Mouse (Mus musculus) retina, postnatal 7 days (tissue): Measurements from ENCODE around the gene 4931414P19Rik.
"Not testable (repeated sequence)": the region's sequence is repeated elsewhere in the genome, so short reads cannot be mapped to it uniquely, and the experiment has no call there.

Experiments
- DNase-seq: peaks from one replicate; pipeline ENCODE4 v3.0.0-alpha.2; 2012; ENCODE audit warnings: low read depth, low spot score

Gene 4931414P19Rik

DNA sequence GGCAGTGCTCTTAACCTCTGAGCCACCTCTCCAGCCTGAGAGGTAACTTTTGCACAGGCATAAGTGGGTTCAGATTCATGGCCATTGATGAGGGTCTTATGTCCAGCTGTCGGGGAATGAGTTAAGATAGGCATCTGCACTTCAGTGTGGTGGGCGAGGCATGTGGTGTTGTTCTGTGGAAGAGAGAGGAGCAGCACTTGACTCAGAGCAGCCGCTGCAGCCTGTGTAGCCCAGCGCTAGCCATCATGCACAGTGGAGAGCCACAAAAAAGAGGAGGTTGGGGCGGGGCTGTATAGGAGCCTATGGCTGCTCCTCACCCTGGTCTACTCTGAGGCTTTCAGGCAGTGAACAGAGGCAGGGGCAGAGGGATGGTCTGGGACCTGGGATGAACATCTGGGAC lies 22.3 kb upstream of the 4931414P19Rik start:
- no peak for DNase-seq

DNA sequence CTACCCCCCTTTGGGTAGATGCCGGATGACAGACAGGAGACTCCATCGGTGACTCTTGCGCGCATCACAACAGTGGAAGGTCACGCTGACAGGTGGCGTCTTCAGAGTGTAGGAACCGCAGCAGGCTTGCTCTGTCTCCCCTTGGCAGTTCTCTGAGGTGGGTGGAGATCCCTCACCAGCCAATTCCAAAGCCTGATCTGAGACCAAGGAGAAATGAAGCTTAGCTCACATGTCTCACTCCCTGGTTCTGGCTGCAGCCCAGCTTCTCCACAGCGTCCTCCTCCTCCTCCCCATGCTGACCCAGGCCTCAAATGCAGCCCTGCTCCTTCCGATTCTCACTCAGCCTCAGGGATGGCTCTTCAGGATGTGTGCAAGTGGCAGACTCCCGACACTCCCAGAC lies 19.2 kb upstream of the 4931414P19Rik start:
- no peak for DNase-seq

DNA sequence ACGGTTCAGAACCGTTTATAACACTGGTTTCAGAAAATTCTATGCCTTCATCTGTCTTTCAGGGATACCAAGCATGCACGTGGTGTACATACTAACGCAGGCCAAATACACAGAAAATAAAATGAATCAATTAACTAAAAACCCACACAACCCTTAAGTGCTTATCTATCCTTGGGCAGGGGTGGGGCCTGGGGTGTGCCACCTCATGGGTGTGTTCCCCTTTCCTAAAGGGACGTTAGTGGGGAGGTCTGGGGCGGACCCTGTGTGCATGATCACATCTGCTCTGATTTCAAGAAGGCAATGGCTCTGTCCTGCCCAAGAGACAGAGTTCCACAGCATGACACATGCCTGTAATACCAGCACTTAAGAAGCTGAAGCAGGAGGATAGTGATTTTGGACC lies 17.5 kb upstream of the 4931414P19Rik start:
- DNase-seq, result no peak

DNA sequence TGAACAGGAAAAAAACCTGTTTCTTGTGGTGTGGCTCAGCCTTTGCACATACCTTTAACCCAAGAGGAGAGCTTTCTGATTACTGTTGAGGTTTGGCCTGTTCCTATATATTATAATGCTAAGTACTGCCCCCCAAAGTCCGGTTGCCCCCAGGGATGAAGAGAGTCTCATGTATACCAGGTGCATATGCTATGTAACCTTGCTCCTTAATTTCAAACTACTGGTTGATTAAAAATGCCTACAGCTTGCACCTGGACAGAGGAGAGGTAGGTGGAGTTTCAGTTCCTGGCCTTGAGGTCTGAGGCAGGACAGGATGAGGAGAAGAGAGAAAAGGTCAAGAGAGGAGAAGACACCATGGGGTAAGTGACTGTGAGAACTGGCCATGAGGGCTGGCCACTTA lies 15.3 kb upstream of the 4931414P19Rik start, which contains the start of gene Psmb11:
Psmb11 (plus strand) TSS at position 301 of the 400 bp plus-strand sequence.
- DNase-seq, result no peak

DNA sequence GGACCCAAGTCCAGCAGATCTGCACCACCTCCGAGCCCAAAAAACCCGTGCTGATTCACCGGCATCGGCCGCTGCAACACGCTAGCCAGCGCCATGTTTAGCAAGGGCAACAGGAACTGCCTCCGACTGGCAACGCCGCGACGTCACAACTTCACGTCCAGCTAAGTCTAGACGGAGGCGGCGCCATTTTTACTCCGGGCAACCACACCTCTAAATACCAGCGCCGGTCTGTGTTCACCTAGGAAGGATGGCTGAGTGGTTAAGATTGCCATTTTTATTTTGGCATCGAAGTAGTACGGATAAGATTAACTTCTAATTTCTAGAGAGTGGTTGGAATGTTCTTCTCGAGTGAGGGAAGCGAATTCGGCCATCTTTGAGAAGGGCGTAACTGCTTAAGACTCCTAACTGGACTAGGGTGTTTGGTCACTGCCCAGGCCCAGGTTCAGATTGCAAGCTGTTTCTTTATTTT lies 12.1 kb upstream of the 4931414P19Rik start, which contains the start of gene Psmb5:
Psmb5 (minus strand) TSS at position 126 of the 469 bp plus-strand sequence.
- peak; percentile 85 for DNase-seq

DNA sequence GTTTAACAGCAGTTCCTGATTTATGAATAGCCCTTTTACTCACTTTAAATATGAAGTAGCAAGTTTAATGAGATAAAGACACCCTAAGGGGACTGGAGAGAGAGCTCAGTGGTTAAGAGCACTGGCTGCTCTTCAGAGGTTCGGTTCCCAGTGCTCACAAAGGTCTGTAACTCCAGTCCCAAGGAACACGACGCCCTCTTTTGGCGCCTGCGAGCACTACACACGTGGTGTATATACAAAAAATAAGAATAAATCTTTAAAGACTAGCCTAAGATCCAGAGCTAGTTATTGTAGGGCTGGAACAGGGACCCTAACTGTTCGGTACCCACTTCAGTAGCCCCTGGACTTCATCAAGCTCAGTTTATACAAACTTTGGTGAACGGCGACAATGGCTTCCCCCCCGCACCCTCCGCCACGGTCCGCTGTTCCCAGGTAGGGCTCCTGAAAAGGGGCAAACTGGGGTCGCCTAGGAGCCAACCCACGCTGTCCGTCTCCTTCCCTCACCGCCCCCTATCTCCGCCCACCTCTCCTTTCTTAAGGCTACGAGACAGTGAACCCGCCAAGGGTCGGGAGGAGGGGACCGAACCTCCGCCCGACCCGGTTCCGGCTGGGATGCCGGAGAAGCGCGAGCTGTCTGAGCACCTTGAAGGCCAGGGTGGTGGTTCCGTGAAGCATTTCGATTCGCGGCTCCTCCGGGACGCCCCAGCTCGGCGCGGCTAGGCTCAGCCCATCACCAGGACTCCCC lies 11.5 kb upstream of the 4931414P19Rik start:
- DNase-seq, result no peak

DNA sequence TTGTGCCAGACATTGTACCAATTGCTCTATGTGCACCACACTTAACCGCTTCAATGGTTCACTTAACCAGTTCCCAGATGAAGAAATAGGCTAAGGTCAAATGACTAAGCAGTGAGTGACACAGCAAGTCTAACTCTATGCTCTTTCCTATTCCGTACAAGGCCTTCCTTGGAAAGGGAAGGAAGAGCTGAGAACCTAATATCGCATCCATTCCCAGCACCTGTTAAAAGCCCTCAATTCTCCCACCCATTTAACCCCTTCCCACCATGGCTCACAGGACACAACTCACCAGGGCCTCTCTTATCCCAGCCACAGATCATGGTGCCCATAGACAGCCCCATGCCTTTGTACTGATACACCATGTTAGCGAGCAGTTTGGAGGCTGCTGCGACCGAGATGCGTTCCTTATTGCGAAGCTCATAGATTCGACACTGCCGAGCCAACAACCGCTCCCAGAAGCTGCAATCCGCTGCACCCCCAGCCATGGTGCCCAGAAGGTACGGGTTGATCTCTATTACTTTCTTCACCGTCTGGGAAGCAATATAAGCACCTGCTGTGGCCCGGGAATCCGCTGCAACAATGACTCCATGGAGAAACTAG lies 10.5 kb upstream of the 4931414P19Rik start:
- no peak for DNase-seq

DNA sequence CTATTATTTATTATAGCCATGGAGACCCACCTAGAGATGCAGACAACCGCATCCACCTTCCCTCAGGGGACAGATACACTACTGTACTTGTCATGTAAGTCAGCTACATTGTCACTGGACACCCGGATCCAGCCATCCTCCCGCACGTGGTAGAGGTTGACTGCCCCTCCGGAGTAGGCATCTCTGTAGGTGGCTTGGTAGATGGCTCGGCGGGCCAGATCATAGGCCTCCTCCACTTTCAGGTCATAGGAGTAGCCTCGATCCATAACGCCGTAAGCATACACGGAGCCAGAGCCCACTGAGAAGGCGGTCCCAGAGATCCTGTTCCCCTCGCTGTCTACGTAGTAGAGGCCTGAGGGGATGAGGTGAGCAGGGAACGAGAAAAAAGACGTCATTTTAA lies 8.3 kb upstream of the 4931414P19Rik start:
- not testable (repeated sequence) for DNase-seq

DNA sequence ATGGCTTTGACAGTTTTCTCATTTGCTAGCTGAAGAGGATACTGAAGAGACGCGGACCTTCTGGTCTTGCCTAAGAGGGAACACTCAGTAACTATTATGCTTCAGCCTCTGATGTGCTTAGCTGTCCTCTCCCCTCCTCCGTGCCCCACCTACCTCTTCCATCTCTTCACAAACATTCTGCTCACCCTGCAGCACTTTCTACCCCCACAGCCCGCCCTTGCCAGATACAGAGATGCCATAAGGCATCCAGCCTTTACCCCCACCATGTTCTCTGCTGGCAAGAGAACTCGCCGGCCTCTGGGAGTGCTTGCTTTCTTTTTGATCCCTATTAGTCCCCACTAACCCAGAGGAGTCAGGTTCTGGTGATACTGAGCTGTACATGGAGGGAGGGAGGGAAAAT lies 4.9 kb upstream of the 4931414P19Rik start:
- DNase-seq, result no peak

DNA sequence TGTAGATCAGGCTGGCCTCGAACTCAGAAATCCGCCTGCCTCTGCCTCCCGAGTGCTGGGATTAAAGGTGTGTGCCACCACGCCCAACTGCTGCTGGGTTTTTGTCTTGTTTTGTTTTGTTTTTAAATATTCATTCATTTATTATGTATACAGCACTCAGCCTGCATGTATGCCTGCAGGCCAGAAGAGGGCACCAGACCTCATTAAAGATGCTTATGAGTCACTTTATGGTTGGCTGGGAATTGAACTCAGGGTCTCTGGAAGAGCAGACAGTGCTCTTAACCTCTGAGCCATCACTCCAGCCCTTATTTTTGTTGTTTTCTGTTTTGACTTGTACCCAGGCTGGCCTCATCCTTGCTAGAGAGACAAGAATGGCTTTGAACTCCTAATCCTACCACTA lies 4.2 kb upstream of the 4931414P19Rik start:
- no peak for DNase-seq

DNA sequence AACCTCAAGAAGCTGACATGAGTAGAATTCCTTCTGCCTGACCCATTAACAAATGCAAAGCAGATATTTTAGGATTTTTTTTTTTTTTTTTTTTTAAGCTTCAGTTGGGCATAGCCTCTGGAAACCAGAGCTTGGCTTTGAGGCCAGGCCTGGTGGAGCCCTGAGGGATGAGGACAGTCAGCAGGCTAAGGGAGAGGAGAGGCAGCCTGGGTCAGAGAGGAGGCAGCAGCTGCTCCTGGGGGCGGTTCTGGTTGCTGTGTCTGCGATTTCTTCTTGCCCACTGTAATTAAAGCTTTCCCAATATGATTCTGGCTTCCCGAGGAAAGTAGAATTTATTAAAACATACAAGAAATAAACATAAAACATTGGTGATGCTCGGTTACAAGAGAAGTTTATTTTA lies 3.5 kb upstream of the 4931414P19Rik start:
- DNase-seq, result no peak

DNA sequence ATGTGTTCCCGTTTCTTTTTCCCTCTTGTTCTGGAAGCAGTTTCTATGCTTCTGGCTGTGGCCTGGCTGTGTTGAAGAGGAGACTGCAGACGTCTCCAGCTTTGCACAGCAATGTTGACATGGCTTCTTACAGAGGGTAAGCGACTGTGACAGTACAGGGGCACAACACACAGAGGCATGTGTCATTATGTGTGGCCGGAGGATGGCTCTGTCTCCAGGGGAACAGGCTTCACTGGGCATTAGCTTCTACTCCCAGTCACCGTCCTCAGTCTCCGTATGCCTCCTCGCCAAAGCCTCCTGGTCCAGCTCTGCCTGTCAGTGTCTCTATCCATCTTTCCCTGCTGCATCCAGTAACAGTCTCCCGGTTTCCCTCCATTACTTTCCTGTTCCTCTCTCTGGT lies 1.4 kb upstream of the 4931414P19Rik start:
- DNase-seq, result no peak

DNA sequence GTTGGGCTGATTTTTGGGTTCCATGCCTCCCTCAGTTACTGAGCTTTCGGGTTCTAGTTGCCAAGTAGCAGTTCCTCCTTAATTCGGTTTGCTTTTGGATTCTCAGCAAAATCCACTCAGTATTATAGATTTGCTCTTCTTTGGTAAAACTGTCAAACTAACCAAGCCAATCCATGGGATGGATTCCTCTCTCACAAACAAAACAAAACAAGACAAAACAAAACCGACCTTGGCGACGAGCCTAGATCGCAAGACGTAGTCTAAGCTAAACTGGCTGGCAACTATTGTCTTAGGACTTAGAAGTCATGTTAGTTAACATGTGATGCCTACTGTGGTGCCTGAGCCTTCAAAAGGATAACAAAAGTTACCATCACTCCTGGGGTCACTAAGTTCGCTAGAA lies 2.1 kb downstream of the 4931414P19Rik start:
- DNase-seq, result no peak

DNA sequence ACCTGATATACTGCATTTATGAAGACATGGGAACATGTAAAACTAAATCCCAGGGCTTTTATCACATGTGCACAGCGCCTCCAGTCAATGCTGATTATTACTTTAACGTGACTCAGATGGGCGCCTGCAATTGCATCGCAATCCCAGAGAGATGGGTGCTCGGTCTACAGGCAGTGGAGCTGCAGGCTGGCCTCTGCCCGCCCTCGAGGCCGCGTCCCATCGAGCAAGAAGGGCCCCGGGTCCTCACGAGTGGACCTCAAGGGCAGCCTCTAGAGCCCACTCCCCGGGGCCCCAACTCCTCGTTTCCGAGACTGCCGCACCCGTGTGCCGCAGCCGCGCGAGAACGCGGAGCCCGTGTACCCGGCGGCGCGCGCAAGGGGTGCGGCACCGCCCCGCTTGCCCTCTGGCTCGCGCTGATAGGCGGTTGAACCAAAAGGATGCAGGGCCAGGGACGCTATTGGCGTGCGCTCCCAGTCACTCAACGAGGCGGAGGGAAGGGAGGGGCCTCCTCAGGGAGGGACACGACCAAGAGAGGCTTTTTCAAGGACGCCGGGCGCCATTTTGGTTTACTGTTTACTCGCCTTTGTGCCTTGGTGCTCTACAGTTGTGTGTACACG lies 2.6 kb downstream of the 4931414P19Rik start:
- DNase-seq, result peak; percentile 92

DNA sequence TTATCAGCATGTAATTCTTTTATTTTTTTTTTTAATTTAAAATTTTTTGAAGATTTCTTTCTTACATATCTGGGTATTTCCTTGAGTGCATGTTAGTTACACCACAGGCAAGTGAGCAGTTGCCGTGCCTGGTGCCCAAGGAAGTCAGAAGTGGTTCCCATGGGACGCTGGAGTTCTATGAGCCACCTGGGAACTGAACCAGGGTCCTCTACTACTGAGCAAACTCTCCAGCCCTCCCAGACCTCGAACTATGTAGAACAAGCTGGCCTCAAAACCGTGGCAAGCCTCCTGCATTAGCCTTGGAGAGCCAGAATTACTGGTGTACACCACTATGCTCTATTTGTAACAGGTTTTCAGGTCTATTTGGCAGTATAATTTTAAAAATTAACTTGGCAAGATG lies 3.2 kb downstream of the 4931414P19Rik start:
- DNase-seq, result no peak

DNA sequence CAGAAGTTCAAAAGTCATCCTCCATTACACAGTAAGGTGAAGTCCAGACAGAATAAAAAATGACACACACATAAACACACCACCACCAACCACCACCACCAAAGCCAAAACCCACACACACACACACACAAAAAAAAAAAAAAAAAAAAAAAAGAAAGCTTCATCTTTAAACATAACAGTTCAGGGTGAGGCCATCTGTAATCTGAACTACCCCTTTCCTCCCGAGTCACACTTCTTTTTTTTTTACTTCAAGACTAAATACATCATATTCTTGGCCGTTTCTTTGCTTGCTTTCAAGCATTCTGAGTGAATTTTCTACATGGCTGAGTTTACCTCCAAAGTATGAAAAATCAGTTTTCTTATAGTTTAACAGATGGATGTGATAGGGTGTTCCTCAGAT lies 4.2 kb downstream of the 4931414P19Rik start:
- no peak for DNase-seq

DNA sequence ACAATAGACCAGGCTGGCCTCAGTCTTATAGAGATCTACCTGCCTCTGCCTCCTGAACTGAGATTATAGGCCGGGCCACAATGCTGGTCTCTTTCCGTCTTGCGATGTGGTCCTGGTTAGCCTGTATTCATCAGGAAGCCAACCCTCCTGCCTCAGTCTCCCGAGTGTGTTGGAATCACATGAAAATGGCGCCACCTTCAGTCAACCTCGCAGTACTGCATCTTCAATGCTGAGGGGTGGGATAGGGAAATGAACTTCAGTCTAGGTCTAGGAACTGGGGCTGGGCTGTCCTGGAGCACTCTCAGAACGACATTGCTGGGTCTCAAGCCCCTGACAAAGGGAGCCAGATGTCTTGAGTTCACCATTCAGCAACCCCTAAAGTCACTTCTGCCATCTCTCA lies 8.7 kb downstream of the 4931414P19Rik start:
- DNase-seq, result no peak

DNA sequence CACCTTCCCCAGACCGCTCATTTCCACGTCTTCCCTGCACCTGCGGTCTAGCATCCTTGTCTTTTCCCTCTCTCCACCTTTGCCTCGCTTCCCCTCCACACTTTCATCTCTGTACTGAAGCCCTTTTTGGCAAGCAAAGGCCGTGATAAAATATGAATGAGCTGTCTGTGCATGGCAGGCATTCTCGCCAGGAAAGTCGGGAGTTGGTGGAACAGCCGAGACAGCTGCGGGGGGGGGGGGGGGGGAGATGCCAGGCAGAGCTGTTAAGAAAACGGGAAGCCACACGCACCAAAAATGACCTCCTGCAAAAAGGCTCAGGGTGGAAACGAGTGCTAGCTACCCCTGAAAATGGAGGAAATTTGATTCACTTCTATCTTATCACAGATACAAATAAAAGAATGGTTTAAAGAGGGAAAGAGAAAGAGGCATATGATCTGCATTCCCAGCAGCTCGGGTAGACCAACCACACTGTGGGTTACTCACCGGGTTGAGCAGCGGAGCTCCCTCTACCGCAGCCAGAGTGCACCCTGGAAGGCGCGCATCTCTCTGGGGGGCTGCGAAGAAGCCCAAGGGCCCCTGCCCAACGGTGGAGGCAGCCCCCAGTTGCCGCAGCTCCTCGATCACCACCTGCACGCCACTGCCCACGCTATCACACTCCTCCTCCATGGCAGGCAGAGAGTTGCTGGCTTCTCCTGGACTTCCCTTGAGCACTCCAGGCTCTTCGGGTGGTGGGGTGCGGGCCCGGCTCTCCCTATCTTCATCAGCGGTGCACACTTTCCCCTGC lies 11.0 kb downstream of the 4931414P19Rik start:
- DNase-seq, result no peak

DNA sequence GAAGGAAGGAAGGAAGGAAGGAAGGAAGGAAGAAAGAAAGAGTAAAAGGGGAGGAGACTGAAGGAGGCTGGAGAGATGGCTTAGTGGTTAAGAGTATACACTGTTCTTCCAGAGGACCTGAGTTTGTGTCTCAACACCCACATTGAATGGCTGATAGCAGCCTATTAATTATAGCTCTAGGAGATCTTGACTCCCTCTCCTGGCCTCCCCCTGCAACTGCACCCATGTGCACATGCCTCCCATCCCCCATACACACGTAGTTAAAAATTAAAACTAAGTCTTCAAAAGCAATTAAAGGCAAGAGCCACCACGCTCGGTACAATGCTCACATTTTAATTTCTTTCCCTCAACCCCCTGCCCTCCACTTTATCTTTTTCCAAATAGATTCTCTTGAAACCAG lies 11.7 kb downstream of the 4931414P19Rik start:
- DNase-seq, result no peak

DNA sequence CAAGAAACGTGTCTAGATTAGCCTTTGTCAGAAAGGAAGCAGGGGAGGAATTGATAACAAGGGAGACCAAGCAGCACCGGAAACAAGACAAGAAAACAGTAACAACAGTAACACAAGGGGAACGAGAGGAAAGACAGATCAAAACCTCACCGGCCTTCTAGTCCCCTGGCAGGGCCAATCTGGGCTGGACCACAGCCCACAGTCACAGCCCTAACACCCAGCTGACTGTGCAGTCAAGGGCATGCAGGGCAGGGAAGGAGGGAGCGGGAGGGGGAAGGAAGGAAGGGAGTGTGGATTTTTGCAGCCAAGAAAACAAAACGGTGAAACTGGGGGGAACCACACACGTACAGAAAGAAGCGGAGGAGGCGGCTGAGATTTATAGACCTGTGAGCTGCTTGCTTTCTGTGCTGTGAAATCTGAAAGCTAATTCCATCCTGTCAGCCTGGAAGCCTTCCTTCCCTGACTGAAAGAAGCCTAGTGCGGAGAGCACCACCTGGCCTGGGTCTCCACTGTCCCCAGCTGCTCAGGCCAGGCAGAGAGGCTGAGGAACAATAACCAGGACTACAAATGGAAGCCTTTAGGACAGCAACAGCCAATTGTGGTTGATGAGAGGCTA lies 13.4 kb downstream of the 4931414P19Rik start:
- no peak for DNase-seq

DNA sequence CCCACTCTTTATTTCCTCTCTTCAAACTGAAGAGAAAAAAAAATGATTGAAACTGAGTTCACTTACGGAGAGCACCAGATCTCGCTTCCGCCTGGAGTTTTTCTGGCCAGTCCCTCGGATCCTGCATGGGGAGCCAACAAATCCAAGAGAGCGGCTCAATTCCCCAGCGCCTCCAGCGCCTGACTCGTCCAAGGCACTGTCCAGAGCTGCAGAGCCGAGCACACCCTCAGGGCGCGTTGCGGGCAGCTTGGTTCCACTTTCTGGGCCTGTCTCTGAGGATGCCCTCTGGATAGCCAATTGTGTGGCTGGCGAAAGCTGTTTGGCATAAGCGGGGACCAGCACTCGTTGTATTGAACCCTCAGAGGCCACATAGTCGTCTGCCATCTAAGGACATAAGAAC lies 14.7 kb downstream of the 4931414P19Rik start:
- DNase-seq, result no peak
